ENCODE assay signal across 8 mouse cellular contexts in the genomic region with DNA sequence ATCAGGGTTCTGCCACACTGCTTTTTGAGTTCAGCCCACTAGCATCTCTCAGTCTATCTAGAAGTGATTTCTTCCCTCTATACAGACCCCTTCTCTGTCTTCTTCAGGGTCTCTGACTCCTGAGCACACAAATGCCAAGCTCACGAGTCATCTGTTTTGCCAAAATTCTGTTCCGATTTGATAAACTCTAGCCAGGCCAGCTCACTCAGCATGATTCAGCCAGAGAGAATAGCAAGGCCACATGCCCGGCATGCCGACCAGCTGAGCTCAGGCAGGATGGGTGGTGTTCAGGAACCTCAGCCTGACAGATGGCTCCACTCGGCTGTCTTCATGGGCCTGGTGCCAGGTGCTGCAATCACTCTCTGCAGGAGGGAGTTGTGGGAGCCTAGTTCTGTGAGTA.
DNase-seq lines count a peak whose midpoint lies in the region; ATAC-seq and TF ChIP-seq lines count a peak whose summit lies in the region.
"Had no signal": no experiment of that assay in that cellular context is flagged by ENCODE, and none has a peak within 500 bp of the region (broad histone marks: within the 10 kb centered on the region; RNA-seq: fewer than 3 reads in every experiment).

No protein-coding gene starts in this region.

- DNase-seq in adrenal gland, adult 8-10 months, result peak; percentile 96
- peak; percentile 49 to 81 for DNase-seq in cerebellum, postnatal 4 days (ENCODE audit: low spot score in 2 of 2)
- peak; percentile 92 for DNase-seq in gastrocnemius, postnatal 14 days
- peak; percentile 80 for DNase-seq in intestine, embryonic 14.5 days (ENCODE audit: low spot score)
- peak; percentile 85 to 89 for DNase-seq in left cerebral cortex, adult 18-20 months (ENCODE audit: low spot score in 2 of 2)
- DNase-seq in midbrain, postnatal 0 days (ENCODE audit: low spot score), result peak; percentile 79

- no peak for TF ChIP-seq CTCF in midbrain, postnatal 0 days (IDR thresholded peaks at IDR 0.05)

- 13% methylated on average over 5 of the region's 5 CpGs for WGBS in intestine, embryonic 14.5 days
- WGBS in midbrain, postnatal 0 days, result 34% methylated on average over 5 of the region's 5 CpGs
- 14% methylated on average over 5 of the region's 5 CpGs for WGBS in stomach, embryonic 16.5 days

- H3K4me1 ChIP-seq in intestine, embryonic 14.5 days (replicated peaks; ENCODE audit: control insufficient read depth, insufficient read depth, low read length), result peaks cover 18% of the 10 kb centered on the region
- no peaks in the 10 kb centered on the region for H3K4me1 ChIP-seq in midbrain, postnatal 0 days (ENCODE audit: insufficient read depth, low read length)
- peaks cover 6% of the 10 kb centered on the region; the same call in 1 of the 2 replicates for H3K4me1 ChIP-seq in stomach, embryonic 16.5 days (ENCODE audit: control insufficient read depth, insufficient read depth, low read length)
- H3K4me1 ChIP-seq: embryonic facial prominence, embryonic 12.5 days had no signal

- intact Hi-C loops in gastrocnemius, postnatal 14 days (cut with DNase I; ENCODE audit: low total_unique reads), result no loop called here

- 0 out of 2 replicates have a peak overlapping the region, but pooled peaks have one; percentile 19 for H3K27ac ChIP-seq in intestine, embryonic 14.5 days (ENCODE audit: low read depth)
- no peak overlapping the region for H3K27ac ChIP-seq in midbrain, postnatal 0 days (ENCODE audit: low read depth, low read length)
- 0 out of 2 replicates have a peak overlapping the region, but pooled peaks have one; percentile 28 for H3K27ac ChIP-seq in stomach, embryonic 16.5 days (ENCODE audit: low read length)
- H3K27ac ChIP-seq: embryonic facial prominence, embryonic 12.5 days had no signal

- H3K9ac ChIP-seq in intestine, embryonic 14.5 days (ENCODE audit: low read length), result no peak overlapping the region
- no peak overlapping the region for H3K9ac ChIP-seq in midbrain, postnatal 0 days (replicated peaks; ENCODE audit: low read length, poor library complexity, severe bottlenecking)
- no peak overlapping the region for H3K9ac ChIP-seq in stomach, embryonic 16.5 days (ENCODE audit: low read length)
- H3K9ac ChIP-seq: embryonic facial prominence, embryonic 12.5 days had no signal

- H3K36me3 ChIP-seq in intestine, embryonic 14.5 days (ENCODE audit: control insufficient read depth, insufficient read depth, low read length), result no peaks in the 10 kb centered on the region
- no peaks in the 10 kb centered on the region for H3K36me3 ChIP-seq in midbrain, postnatal 0 days (ENCODE audit: insufficient read depth, low read length)
- H3K36me3 ChIP-seq in stomach, embryonic 16.5 days (ENCODE audit: control insufficient read depth, insufficient read depth, low read length), result no peaks in the 10 kb centered on the region
- H3K36me3 ChIP-seq: embryonic facial prominence, embryonic 12.5 days had no signal

- no peak overlapping the region for H3K4me2 ChIP-seq in intestine, embryonic 14.5 days (ENCODE audit: low read length)
- no peak overlapping the region for H3K4me2 ChIP-seq in midbrain, postnatal 0 days (ENCODE audit: low read depth, low read length, poor library complexity, severe bottlenecking)
- no peak overlapping the region for H3K4me2 ChIP-seq in stomach, embryonic 16.5 days (ENCODE audit: low read depth, low read length)
- H3K4me2 ChIP-seq: embryonic facial prominence, embryonic 12.5 days had no signal

- ATAC-seq in intestine, embryonic 14.5 days (replicated peaks; ENCODE audit: low FRiP score, low TSS enrichment, low read depth), result peak; percentile 81
- ATAC-seq in midbrain, postnatal 0 days (ENCODE audit: low FRiP score), result no peak
- ATAC-seq in stomach, embryonic 16.5 days (ENCODE audit: insufficient read depth, low FRiP score), result peak; percentile 93

- H3K4me3 ChIP-seq in intestine, embryonic 14.5 days (ENCODE audit: low read depth, low read length), result no peak overlapping the region
- no peak overlapping the region for H3K4me3 ChIP-seq in midbrain, postnatal 0 days (ENCODE audit: low read depth, low read length)
- H3K4me3 ChIP-seq in stomach, embryonic 16.5 days (replicated peaks; ENCODE audit: low read length), result no peak overlapping the region
- H3K4me3 ChIP-seq: embryonic facial prominence, embryonic 12.5 days had no signal

- no peaks in the 10 kb centered on the region for H3K9me3 ChIP-seq in intestine, embryonic 14.5 days (ENCODE audit: control insufficient read depth, low read length)
- H3K9me3 ChIP-seq in midbrain, postnatal 0 days (ENCODE audit: low read length), result no peaks in the 10 kb centered on the region
- no peaks in the 10 kb centered on the region for H3K9me3 ChIP-seq in stomach, embryonic 16.5 days (replicated peaks; ENCODE audit: control insufficient read depth, low read length)
- H3K9me3 ChIP-seq: embryonic facial prominence, embryonic 12.5 days had no signal

- H3K27me3 ChIP-seq in intestine, embryonic 14.5 days (replicated peaks; ENCODE audit: control insufficient read depth, insufficient read depth, low read length), result no peaks in the 10 kb centered on the region
- H3K27me3 ChIP-seq in midbrain, postnatal 0 days (ENCODE audit: insufficient read depth, low read length), result no peaks in the 10 kb centered on the region
- no peaks in the 10 kb centered on the region for H3K27me3 ChIP-seq in stomach, embryonic 16.5 days (ENCODE audit: control insufficient read depth, insufficient read depth, low read length)
- H3K27me3 ChIP-seq: embryonic facial prominence, embryonic 12.5 days had no signal
